Mouse (Mus musculus) heart, adult 9 months (tissue): ENCODE results near the gene Adamtsl2.
A peak's percentile ranks its signal among the peaks of the same experiment; 100 is the strongest.

Source experiments
- DNase-seq, 2 experiments: peaks; one replicate each; pipeline ENCODE4 v3.0.0; 2022; ENCODE audit warnings: low spot score in 2 of 2

Gene Adamtsl2

GRCm38 (mm10) chr2:27119766-27120165, 40.6 kb downstream of the Adamtsl2 start:
- no peak for DNase-seq

- peak; percentile 80 to 81 for DNase-seq
Measured at GRCm38 (mm10) chr2:27120241-27120641, 41.1 kb downstream of the Adamtsl2 start.

GRCm38 (mm10) chr2:27121626-27122355, 42.6 kb downstream of the Adamtsl2 start:
- DNase-seq = no peak

- no peak for DNase-seq
Measured at GRCm38 (mm10) chr2:27122578-27122977, 43.4 kb downstream of the Adamtsl2 start.

GRCm38 (mm10) chr2:27123121-27123520, 43.9 kb downstream of the Adamtsl2 start:
- DNase-seq = no peak

GRCm38 (mm10) chr2:27125979-27126378, 46.8 kb downstream of the Adamtsl2 start:
- DNase-seq = peak in 1 of 2 experiments; percentile 11

- no peak for DNase-seq
Measured at GRCm38 (mm10) chr2:27126496-27126895, 47.3 kb downstream of the Adamtsl2 start.

- DNase-seq = no peak
Measured at GRCm38 (mm10) chr2:27128990-27129389, 49.8 kb downstream of the Adamtsl2 start.

GRCm38 (mm10) chr2:27135935-27136334, 56.8 kb downstream of the Adamtsl2 start:
- no peak for DNase-seq

- no peak for DNase-seq
Measured at GRCm38 (mm10) chr2:27136336-27136735, 57.2 kb downstream of the Adamtsl2 start.

- no peak for DNase-seq
Measured at GRCm38 (mm10) chr2:27136789-27137188, 57.6 kb downstream of the Adamtsl2 start.

- DNase-seq = no peak
Measured at GRCm38 (mm10) chr2:27138356-27138755, 59.2 kb downstream of the Adamtsl2 start.

GRCm38 (mm10) chr2:27141950-27142693, 62.9 kb downstream of the Adamtsl2 start, which contains the start of gene Fam163b:
TSS of gene Fam163b (minus strand) at chr2:27142491.
- DNase-seq = no peak

- no peak for DNase-seq
Measured at GRCm38 (mm10) chr2:27144957-27145356, 65.8 kb downstream of the Adamtsl2 start.

- DNase-seq = no peak
Measured at GRCm38 (mm10) chr2:27146840-27147239, 67.7 kb downstream of the Adamtsl2 start.

- DNase-seq = no peak
Measured at GRCm38 (mm10) chr2:27149457-27149856, 70.3 kb downstream of the Adamtsl2 start.

GRCm38 (mm10) chr2:27154466-27155185, 75.4 kb downstream of the Adamtsl2 start:
- DNase-seq = no peak

GRCm38 (mm10) chr2:27156596-27156995, 77.4 kb downstream of the Adamtsl2 start:
- DNase-seq = no peak
